Mouse (Mus musculus) stomach, postnatal 0 days (tissue): ENCODE data around the gene Dlec1.

Experiments
- CTCF ChIP-seq: IDR thresholded peaks from 2 replicates; pipeline ENCODE4 v1.5.1; 2016; ENCODE audit warnings: antibody characterized with exemption, low read depth, mild to moderate bottlenecking, moderate library complexity
- EP300 ChIP-seq: optimal IDR thresholded peaks from 2 replicates; pipeline ENCODE3; 2016; ENCODE audit warnings: antibody characterized with exemption

GRCm38 (mm10) chr9:119158861-119159260 is 56.6 kb downstream of the Dlec1 start, which contains the start of gene Gm47289:
- no peak for TF ChIP-seq CTCF
- no peak for TF ChIP-seq EP300
